23 mouse cellular contexts compared by ENCODE assay signal in the genomic region with DNA sequence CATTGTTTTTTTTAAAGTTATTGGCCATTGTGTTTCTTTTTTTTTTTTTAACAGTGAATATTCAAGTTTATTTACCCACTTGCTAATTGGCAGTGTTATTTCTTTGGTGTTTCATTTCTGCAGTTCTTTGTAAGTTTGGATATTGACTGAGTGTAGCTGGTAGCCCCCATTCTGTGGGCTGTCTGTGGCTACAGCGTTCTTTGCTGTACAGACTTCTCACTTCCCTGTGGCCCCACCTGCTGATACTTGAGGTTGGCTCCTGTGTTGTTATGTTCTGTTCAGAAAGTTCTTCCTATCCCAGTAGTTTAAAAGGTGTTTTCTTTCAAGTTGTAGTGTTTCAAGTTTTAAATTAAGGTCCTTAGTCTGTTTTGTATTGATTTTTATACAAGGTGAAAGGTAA. TPM values are rescaled to one million over a fixed set of nuclear protein-coding genes. Genes with fewer than 3 reads are reported as not detected.
DNase-seq lines count a peak whose midpoint lies in the region; ATAC-seq and TF ChIP-seq lines count a peak whose summit lies in the region.
"Had no signal": no experiment of that assay in that cellular context is flagged by ENCODE, and none has a peak within 500 bp of the region (broad histone marks: within the 10 kb centered on the region; RNA-seq: fewer than 3 reads in every experiment).

No protein-coding gene starts in this region.

- peak overlapping the region; percentile 31; the same call in 1 of the 2 replicates for H3K4me2 ChIP-seq in CH12.LX (ENCODE audit: insufficient read depth, low read depth, poor library complexity, severe bottlenecking)
- H3K4me2 ChIP-seq: embryonic facial prominence, embryonic 12.5 days; forebrain, embryonic 13.5 days; forebrain, embryonic 15.5 days had no signal

- H3K9me3 ChIP-seq in CH12.LX (replicated peaks; ENCODE audit: low read length) = no peaks in the 10 kb centered on the region
- H3K9me3 ChIP-seq: embryonic facial prominence, embryonic 10.5 days; embryonic facial prominence, embryonic 12.5 days; forebrain, embryonic 13.5 days; forebrain, embryonic 15.5 days had no signal

- no peaks in the 10 kb centered on the region; the same call in 1 of the 2 replicates for H3K36me3 ChIP-seq in heart, adult 2 months (ENCODE audit: control insufficient read depth, insufficient read depth, low read length)
- peaks cover 7 to 19% of the 10 kb centered on the region in 2 experiments for H3K36me3 ChIP-seq in CH12.LX (replicated peaks in 1 of 2; ENCODE audit: control insufficient read depth in 1 of 2, insufficient read depth in 1 of 2, low read length in 1 of 2)

- no peak overlapping the region for H3K4me3 ChIP-seq in heart, adult 2 months
- H3K4me3 ChIP-seq in CH12.LX (replicated peaks in 1 of 3; ENCODE audit: low read depth in 2 of 3, low read length in 2 of 3, poor library complexity in 1 of 3) = no peak overlapping the region
- H3K4me3 ChIP-seq: embryonic facial prominence, embryonic 10.5 days; embryonic facial prominence, embryonic 12.5 days; forebrain, embryonic 13.5 days; forebrain, embryonic 15.5 days had no signal

- in situ Hi-C loops in CH12.LX (cut with MboI; ENCODE audit: low pct_ligation_motif_present, low pct_unique_long_range_greater_than_20kb, low sequenced_read_pairs) = loop anchor here (25.0 kb wide), 1 partner anchor 455 kb away; no protein-coding TSS in a partner anchor

- peak; percentile 16 for DNase-seq in heart, adult 11 months
- no peak for DNase-seq in heart, adult 2 months
- peak; percentile 68 for DNase-seq in A20 (ENCODE audit: low read depth, low spot score)
- peak; percentile 45 for DNase-seq in CH12.LX (ENCODE audit: extremely low read depth)
- DNase-seq in spleen, postnatal 4 days (ENCODE audit: low spot score in 2 of 2) = no peak
- DNase-seq in frontal cortex, adult 2 months (ENCODE audit: extremely low spot score in 1 of 2, low spot score in 1 of 2) = no peak
- DNase-seq: adrenal gland, adult 2 months; adrenal gland, postnatal 10 days; adrenal gland, postnatal 36 days; cerebellum, adult 11 months; cerebellum, adult 18-20 months; cerebellum, adult 8-10 months; cerebellum, adult 9-11 months; cerebellum, postnatal 14 days; cerebellum, postnatal 36 days; forebrain, postnatal 0 days had no signal

- no peak for TF ChIP-seq CTCF in heart, adult 2 months (IDR thresholded peaks at IDR 0.05)
- no peak for TF ChIP-seq CTCF in CH12.LX (conservative IDR thresholded peaks at IDR 0.05 in 1 of 2, IDR thresholded peaks at IDR 0.05 in 1 of 2; ENCODE audit: low read depth in 2 of 2, low read length in 2 of 2)

- ATAC-seq in hematopoietic stem cell, adult 5-6 weeks (replicated peaks in 1 of 2; ENCODE audit: insufficient read depth in 1 of 2, low FRiP score in 2 of 2, low TSS enrichment in 1 of 2, low read depth in 1 of 2, poor library complexity in 2 of 2, severe bottlenecking in 2 of 2) = peak; percentile 48 to 69; a peak in 3 of 4 replicates
- ATAC-seq in cerebellum, adult (ENCODE audit: insufficient number of reproducible peaks, low FRiP score, low TSS enrichment) = no peak
- ATAC-seq: CD4-positive, CD25-positive, alpha-beta regulatory T cell, adult 4 months; forebrain, embryonic 13.5 days; forebrain, embryonic 15.5 days; forebrain, postnatal 0 days had no signal

- intact Hi-C loops in heart, adult 2 months (cut with DNase I) = no loop called here

- no peaks in the 10 kb centered on the region for H3K79me2 ChIP-seq in heart, adult 2 months (replicated peaks; ENCODE audit: control insufficient read depth, insufficient read depth, low read length)
- H3K79me2 ChIP-seq in CH12.LX (replicated peaks; ENCODE audit: control insufficient read depth, extremely low read depth, insufficient read depth, poor library complexity, severe bottlenecking) = peaks cover 5% of the 10 kb centered on the region

- TF ChIP-seq RAD21 in CH12.LX (IDR thresholded peaks at IDR 0.05; ENCODE audit: low read depth, low read length) = no peak

- TF ChIP-seq POLR2A in heart, adult 2 months (IDR thresholded peaks at IDR 0.05; ENCODE audit: insufficient read depth, low read depth, low read length) = no peak
- no peak for TF ChIP-seq POLR2A in CH12.LX (IDR thresholded peaks at IDR 0.05; ENCODE audit: low read depth, low read length)

- H3K27ac ChIP-seq in heart, adult 2 months = no peak overlapping the region
- no peak overlapping the region for H3K27ac ChIP-seq in CH12.LX (ENCODE audit: insufficient read depth, low read depth)
- H3K27ac ChIP-seq: embryonic facial prominence, embryonic 10.5 days; embryonic facial prominence, embryonic 12.5 days; forebrain, embryonic 13.5 days; forebrain, embryonic 15.5 days had no signal

- H3K4me1 ChIP-seq in heart, adult 2 months (ENCODE audit: control insufficient read depth, insufficient read depth, low read length) = peaks cover 1% of the 10 kb centered on the region
- peaks cover 5 to 24% of the 10 kb centered on the region in 2 experiments for H3K4me1 ChIP-seq in CH12.LX (ENCODE audit: control insufficient read depth in 1 of 2, insufficient read depth in 2 of 2)
- H3K4me1 ChIP-seq: embryonic facial prominence, embryonic 10.5 days; embryonic facial prominence, embryonic 12.5 days; forebrain, embryonic 13.5 days; forebrain, embryonic 15.5 days had no signal

- H3K27me3 ChIP-seq in heart, adult 2 months (ENCODE audit: control insufficient read depth, insufficient read depth, low read length) = no peaks in the 10 kb centered on the region
- H3K27me3 ChIP-seq in CH12.LX (replicated peaks) = no peaks in the 10 kb centered on the region
- H3K27me3 ChIP-seq: embryonic facial prominence, embryonic 12.5 days; forebrain, embryonic 13.5 days; forebrain, embryonic 15.5 days had no signal

- 91% methylated on average over 1 of the region's 1 CpGs for WGBS in heart, adult 2 months

- dilution Hi-C loops in CH12.LX (cut with MboI; ENCODE audit: extremely low pct_ligation_motif_present, extremely low pct_unique_long_range_greater_than_20kb, low sequenced_read_pairs) = no loop called here

- no peak for TF ChIP-seq EP300 in heart, adult 2 months (IDR thresholded peaks at IDR 0.05; ENCODE audit: insufficient read depth, low read depth, low read length)
- TF ChIP-seq EP300 in CH12.LX (IDR thresholded peaks at IDR 0.05; ENCODE audit: low read length) = peak; percentile 88

- H3K9ac ChIP-seq in heart, adult 2 months (ENCODE audit: low read depth, low read length) = no peak overlapping the region
- no peak overlapping the region for H3K9ac ChIP-seq in CH12.LX (ENCODE audit: insufficient read depth, low read depth)
- H3K9ac ChIP-seq: embryonic facial prominence, embryonic 12.5 days; forebrain, embryonic 13.5 days; forebrain, embryonic 15.5 days; forebrain, postnatal 0 days had no signal

TF ChIP-seq in CH12.LX, 34 proteins besides CTCF, POLR2A, EP300 and RAD21:
- TF ChIP-seq MEF2A (IDR thresholded peaks at IDR 0.05; ENCODE audit: borderline replicate concordance, low read depth, low read length) (no peak), ZNF384 (IDR thresholded peaks at IDR 0.05; ENCODE audit: low read depth, low read length) (peak; percentile 59), MAZ (IDR thresholded peaks at IDR 0.05; ENCODE audit: low read depth, low read length) (no peak), TCF12 (IDR thresholded peaks at IDR 0.05; ENCODE audit: low read depth, low read length) (0 out of 2 replicates have a peak, but pooled peaks have one; percentile 50), IRF4 (IDR thresholded peaks at IDR 0.05; ENCODE audit: low read depth, low read length) (peak; percentile 73)

RNA-seq across cellular contexts. Expression of a gene that starts 14.2 kb away (rescaled TPM):
- 10 to 100 TPM; 15.2 to 15.4 TPM for total RNA-seq in heart, adult 2 months (2021)
- polyA plus RNA-seq in heart, adult 2 months (2012; rRNA removed) = 6.5 and 10.7 TPM in 2 replicates
- total RNA-seq in CH12.LX (2012; rRNA removed) (15.6 and 21.1 TPM in 2 replicates), CH12.LX (2014; rRNA removed) (47.5 and 52.9 TPM in 2 replicates)
- 30.0 and 34.7 TPM in 2 replicates for polyA plus RNA-seq in CH12.LX (2012; ENCODE audit: insufficient read length, low read depth)
- total RNA-seq in hematopoietic stem cell, adult 5-6 weeks (2017) = 25.1 and 33.5 TPM in 2 replicates
- 19.0 and 19.3 TPM in 2 replicates for polyA plus RNA-seq in frontal cortex, adult 2 months (2012; rRNA removed)

Comparison
In these comparisons a context has a peak if more than half of its experiments do, and no peak if none do; other contexts are left out.
1. DNase-seq: peak in heart, adult 11 months (single experiment), A20 (single experiment) and CH12.LX (single experiment); none in heart, adult 2 months (0 of 2), spleen, postnatal 4 days (0 of 2) and frontal cortex, adult 2 months (0 of 2).